Mouse (Mus musculus): Measurements from ENCODE around the gene AU018091.

DNA sequence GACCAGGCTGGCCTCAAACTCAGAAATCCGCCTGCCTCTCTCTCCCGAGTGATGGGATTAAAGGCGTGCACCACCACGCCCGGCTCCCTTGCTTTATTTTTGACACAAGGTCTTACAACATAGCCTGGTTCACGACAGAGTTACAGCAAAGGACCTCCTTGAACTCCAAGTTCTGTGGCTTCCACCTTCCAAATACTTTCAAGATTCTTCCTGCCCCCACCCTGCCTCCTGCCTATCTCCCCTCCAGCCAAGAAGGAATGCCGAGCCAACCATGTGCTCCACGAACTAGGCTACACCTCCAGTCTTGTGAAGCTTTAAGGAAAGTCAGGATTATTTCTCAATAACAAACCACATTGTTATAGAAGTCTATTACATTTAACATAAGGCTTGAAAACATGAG lies 42.5 kb upstream of the AU018091 start:
- TF ChIP-seq CTCF (IDR thresholded peaks at IDR 0.05; ENCODE audit: control insufficient read depth, insufficient read depth, insufficient read length) = no peak
- TF ChIP-seq USF1 (IDR thresholded peaks at IDR 0.05; ENCODE audit: low read depth) = no peak
- no peak for TF ChIP-seq FOSL1 (IDR thresholded peaks at IDR 0.05; ENCODE audit: insufficient read depth, low read length, poor library complexity, severe bottlenecking)
- no peak for TF ChIP-seq MAX (IDR thresholded peaks at IDR 0.05)
- no peak for TF ChIP-seq MYOG (IDR thresholded peaks at IDR 0.05; ENCODE audit: control insufficient read depth, extremely low read depth, insufficient read length)
- TF ChIP-seq CEBPB (IDR thresholded peaks at IDR 0.05; ENCODE audit: low read depth) = no peak
